Mouse (Mus musculus) stomach, postnatal 0 days (tissue): ENCODE results near the gene Spint2.

ENCODE experiments used
- CTCF ChIP-seq: IDR thresholded peaks from 2 replicates; pipeline ENCODE4 v1.5.1; 2016; ENCODE audit warnings: antibody characterized with exemption, low read depth, mild to moderate bottlenecking, moderate library complexity
- EP300 ChIP-seq: optimal IDR thresholded peaks from 2 replicates; pipeline ENCODE3; 2016; ENCODE audit warnings: antibody characterized with exemption

GRCm38 (mm10) chr7:29305263-29305988 is 23.7 kb upstream of the Spint2 start:
- TF ChIP-seq CTCF (no peak), EP300 (no peak)
